Mouse (Mus musculus) MEL (cell line): ENCODE results near the gene Cdk15. TPM values are rescaled to one million over a fixed set of nuclear protein-coding genes. Genes with fewer than 3 reads are reported as not detected.
A peak's percentile ranks its signal among the peaks of the same experiment; 100 is the strongest.

Experiments used
- DNase-seq: peaks from one replicate; pipeline ENCODE4 v3.0.0; 2011; ENCODE audit warnings: low read depth, low spot score
- H3K27ac ChIP-seq: 2 replicates; pipeline ENCODE4 v1.5.1; 2012; ENCODE audit warnings: low read depth, mild to moderate bottlenecking, control low read depth, low read length, moderate library complexity; ENCODE audit not compliant: control insufficient read depth
- H3K27me3 ChIP-seq, 2 experiments: fragments of 150-350 bp in 1 of 2; sonication (generic) in 1 of 2; 2 replicates each; pipeline ENCODE4 v1.6.1; 2012; ENCODE audit warnings: low read length in 2 of 2, mild to moderate bottlenecking in 2 of 2, improper control_type of control experiment in 1 of 2, moderate library complexity in 1 of 2; ENCODE audit not compliant: insufficient read depth in 2 of 2, control insufficient read depth in 1 of 2
- H3K36me3 ChIP-seq, 2 experiments: 2 replicates each; pipeline ENCODE4 v1.6.1; 2012 to 2014; ENCODE audit warnings: low read length in 2 of 2, improper control_type of control experiment in 1 of 2, inconsistent platforms in 1 of 2, mild to moderate bottlenecking in 1 of 2; ENCODE audit not compliant: insufficient read depth in 2 of 2, control insufficient read depth in 1 of 2
- H3K4me1 ChIP-seq, 2 experiments: fragments of 150-350 bp in 1 of 2; sonication (generic) in 1 of 2; 2 replicates each; pipeline ENCODE4 v1.6.1; 2012; ENCODE audit warnings: low read length in 2 of 2, improper control_type of control experiment in 1 of 2, mild to moderate bottlenecking in 1 of 2; ENCODE audit not compliant: insufficient read depth in 2 of 2, control insufficient read depth in 1 of 2
- H3K4me3 ChIP-seq, 2 experiments: fragments of 150-350 bp in 1 of 2; sonication (generic) in 1 of 2; 2 replicates each; pipeline ENCODE4 v1.5.1; 2012; ENCODE audit warnings: low read depth in 2 of 2, low read length in 2 of 2, mild to moderate bottlenecking in 2 of 2, moderate library complexity in 2 of 2, control low read depth in 1 of 2, improper control_type of control experiment in 1 of 2; ENCODE audit not compliant: control insufficient read depth in 1 of 2, insufficient read depth in 1 of 2
- H3K79me2 ChIP-seq: 2 replicates; pipeline ENCODE4 v1.6.1; 2012; ENCODE audit warnings: mild to moderate bottlenecking, low read length, moderate library complexity; ENCODE audit not compliant: control insufficient read depth, poor library complexity, insufficient read depth
- H3K9ac ChIP-seq: 2 replicates; pipeline ENCODE4 v1.6.1; 2012; ENCODE audit warnings: low read depth, mild to moderate bottlenecking, control low read depth, low read length, moderate library complexity; ENCODE audit not compliant: control insufficient read depth, poor library complexity, severe bottlenecking
- H3K9me3 ChIP-seq: fragments of 150-350 bp; sonication (generic); replicated peaks from 2 replicates; pipeline ENCODE4 v1.6.1; 2012; ENCODE audit warnings: mild to moderate bottlenecking, low read length, improper control_type of control experiment, moderate library complexity; ENCODE audit not compliant: insufficient read depth
- BHLHE40 ChIP-seq: IDR thresholded peaks from 2 replicates; pipeline ENCODE4 v1.6.1; 2012; ENCODE audit warnings: low read depth, mild to moderate bottlenecking, inconsistent platforms, low read length, improper control_type of control experiment, borderline replicate concordance
- CHD1 ChIP-seq: IDR thresholded peaks from 2 replicates; pipeline ENCODE4 v1.6.1; 2012; ENCODE audit warnings: low read depth, mild to moderate bottlenecking, inconsistent platforms, low read length, improper control_type of control experiment
- CHD2 ChIP-seq: IDR thresholded peaks from 2 replicates; pipeline ENCODE4 v1.6.1; 2011; ENCODE audit warnings: low read length, improper control_type of control experiment
- CTCF ChIP-seq, 3 experiments: IDR thresholded peaks in 2 of 3; conservative IDR thresholded peaks in 1 of 3; 2 replicates each; pipeline ENCODE4 v1.5.1; 2011 to 2012; ENCODE audit warnings: low read length in 3 of 3, low read depth in 2 of 3, mild to moderate bottlenecking in 2 of 3, improper control_type of control experiment in 1 of 3, inconsistent platforms in 1 of 3, mixed read lengths in 1 of 3, moderate library complexity in 1 of 3; ENCODE audit not compliant: control insufficient read depth in 1 of 3, insufficient read depth in 1 of 3, poor library complexity in 1 of 3, severe bottlenecking in 1 of 3
- E2F4 ChIP-seq: IDR thresholded peaks from 2 replicates; pipeline ENCODE4 v1.6.1; 2011; ENCODE audit warnings: low read depth, low read length, improper control_type of control experiment, borderline replicate concordance
- ELF1 ChIP-seq: IDR thresholded peaks from 2 replicates; pipeline ENCODE4 v1.6.1; 2014; ENCODE audit warnings: low read depth, mild to moderate bottlenecking, inconsistent platforms, low read length, improper control_type of control experiment, moderate library complexity
- EP300 ChIP-seq, 2 experiments: IDR thresholded peaks; 2 replicates each; pipeline ENCODE4 v1.6.1; 2011; ENCODE audit warnings: improper control_type of control experiment in 2 of 2, low read length in 2 of 2, low read depth in 1 of 2, mild to moderate bottlenecking in 1 of 2
- ETS1 ChIP-seq: IDR thresholded peaks from 2 replicates; pipeline ENCODE4 v1.6.1; 2012; ENCODE audit warnings: low read depth, mild to moderate bottlenecking, inconsistent platforms, low read length, improper control_type of control experiment, moderate library complexity
- GATA1 ChIP-seq: IDR thresholded peaks from 2 replicates; pipeline ENCODE4 v1.6.1; 2011; ENCODE audit warnings: low read depth, low read length, improper control_type of control experiment
- HCFC1 ChIP-seq: IDR thresholded peaks from 2 replicates; pipeline ENCODE4 v1.6.1; 2012; ENCODE audit warnings: low read depth, mild to moderate bottlenecking, inconsistent platforms, low read length, improper control_type of control experiment, moderate library complexity
- KAT2A ChIP-seq: conservative IDR thresholded peaks from 2 replicates; pipeline ENCODE4 v1.6.1; 2012; ENCODE audit warnings: low read depth, low read length, improper control_type of control experiment, inconsistent platforms
- MAFK ChIP-seq: IDR thresholded peaks from 2 replicates; pipeline ENCODE4 v1.6.1; 2011; ENCODE audit warnings: low read depth, mild to moderate bottlenecking, low read length, improper control_type of control experiment, borderline replicate concordance
- MAZ ChIP-seq: IDR thresholded peaks from 2 replicates; pipeline ENCODE4 v1.6.1; 2012; ENCODE audit warnings: low read depth, mild to moderate bottlenecking, inconsistent platforms, low read length, improper control_type of control experiment
- MXI1 ChIP-seq: IDR thresholded peaks from 2 replicates; pipeline ENCODE4 v1.6.1; 2011; ENCODE audit warnings: mild to moderate bottlenecking, low read depth, low read length, improper control_type of control experiment
- MYB ChIP-seq: IDR thresholded peaks from 2 replicates; pipeline ENCODE4 v1.6.1; 2011; ENCODE audit warnings: mild to moderate bottlenecking, low read depth, low read length, improper control_type of control experiment
- NELFE ChIP-seq: IDR thresholded peaks from 2 replicates; pipeline ENCODE4 v1.6.1; 2011; ENCODE audit warnings: low read depth, low read length, improper control_type of control experiment
- POLR2A ChIP-seq, 2 experiments: IDR thresholded peaks; 2 replicates each; pipeline ENCODE4 v1.6.1; 2011 to 2012; ENCODE audit warnings: low read length in 2 of 2, mild to moderate bottlenecking in 2 of 2, control low read depth in 1 of 2, improper control_type of control experiment in 1 of 2, low read depth in 1 of 2, moderate library complexity in 1 of 2; ENCODE audit not compliant: control insufficient read depth in 1 of 2, insufficient read depth in 1 of 2, poor library complexity in 1 of 2
- POLR2AphosphoS2 ChIP-seq: IDR thresholded peaks from 2 replicates; pipeline ENCODE4 v1.6.1; 2011; ENCODE audit warnings: low read length, improper control_type of control experiment
- RAD21 ChIP-seq: IDR thresholded peaks from 2 replicates; pipeline ENCODE4 v1.6.1; 2011; ENCODE audit warnings: mild to moderate bottlenecking, low read depth, low read length, improper control_type of control experiment
- SIN3A ChIP-seq: IDR thresholded peaks from 2 replicates; pipeline ENCODE4 v1.6.1; 2012; ENCODE audit warnings: low read length, improper control_type of control experiment, inconsistent platforms
- SMC3 ChIP-seq: IDR thresholded peaks from 2 replicates; pipeline ENCODE4 v1.6.1; 2011; ENCODE audit warnings: low read depth, low read length, improper control_type of control experiment
- UBTF ChIP-seq: IDR thresholded peaks from 2 replicates; pipeline ENCODE4 v1.6.1; 2012; ENCODE audit warnings: low read depth, mild to moderate bottlenecking, inconsistent platforms, low read length, improper control_type of control experiment, moderate library complexity, borderline replicate concordance; ENCODE audit not compliant: insufficient read depth
- ZC3H11A ChIP-seq: IDR thresholded peaks from 2 replicates; pipeline ENCODE4 v1.6.1; 2012; ENCODE audit warnings: low read depth, mild to moderate bottlenecking, inconsistent platforms, low read length, improper control_type of control experiment
- ZKSCAN1 ChIP-seq: IDR thresholded peaks from 2 replicates; pipeline ENCODE4 v1.6.1; 2012; ENCODE audit warnings: low read depth, mild to moderate bottlenecking, inconsistent platforms, low read length, improper control_type of control experiment, moderate library complexity
- ZMIZ1 ChIP-seq: IDR thresholded peaks from 2 replicates; pipeline ENCODE4 v1.6.1; 2012; ENCODE audit warnings: low read depth, mild to moderate bottlenecking, inconsistent platforms, low read length, improper control_type of control experiment, moderate library complexity
- ZNF384 ChIP-seq: IDR thresholded peaks from 2 replicates; pipeline ENCODE4 v1.6.1; 2012; ENCODE audit warnings: low read depth, mild to moderate bottlenecking, inconsistent platforms, low read length, improper control_type of control experiment
- polyA plus RNA-seq, 2 experiments: library from polyadenylated mRNA; stranded (reverse) in 1 of 2; unstranded in 1 of 2; fragments of >175 nt in 1 of 2; fragments of >200 nt in 1 of 2; gene quantifications; 2 replicates each; pipeline versions ENCODE4 v1.2.1 to v1.2.4; 2012; ENCODE audit warnings: low replicate concordance in 2 of 2, low read depth in 1 of 2; ENCODE audit not compliant: insufficient read length in 2 of 2, insufficient read depth in 1 of 2, missing spikeins in 1 of 2
- total RNA-seq: library from RNA; depleted of rRNA; stranded (reverse); fragments of 300-350 nt; gene quantifications from 2 replicates; pipeline ENCODE4 v1.2.3, GENCODE M21; 2012

Gene Cdk15
- total and polyA plus RNA-seq, 3 experiments, result not detected

DNA sequence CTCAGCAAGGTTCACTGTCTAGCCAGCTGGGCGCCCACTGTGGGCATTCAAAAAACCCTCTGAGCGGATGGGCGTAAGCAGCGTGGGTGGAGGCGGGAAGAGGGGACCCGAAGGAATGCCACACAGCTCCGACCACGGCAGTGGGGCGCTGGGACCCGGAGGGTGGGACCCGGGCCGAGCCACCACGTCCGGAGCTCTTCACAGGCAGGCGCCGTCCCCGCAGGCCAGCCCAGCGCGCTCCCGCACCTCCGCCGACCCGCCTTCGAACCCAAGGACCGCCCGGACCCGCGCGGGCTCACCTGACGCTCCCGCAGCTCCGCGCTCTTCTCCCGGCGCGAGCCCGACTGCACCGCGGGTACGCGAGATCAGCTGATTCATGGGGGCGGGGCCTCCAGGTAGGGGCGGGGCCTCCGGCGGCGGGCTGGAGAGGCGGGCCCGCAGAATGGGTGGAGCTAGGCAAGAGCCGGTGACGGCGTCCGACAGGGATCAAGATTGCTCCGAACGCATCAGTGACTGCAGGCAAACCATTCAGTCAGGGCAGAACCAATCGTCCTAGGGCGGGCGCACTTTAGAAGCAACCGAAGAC lies 19.8 kb upstream of the Cdk15 start, which contains the start of gene Als2 (continued):
- TF ChIP-seq ZNF384 (no peak), ELF1 (no peak), HCFC1 (peak; percentile 80), MAFK (no peak), ZMIZ1 (no peak), E2F4 (no peak), SIN3A (peak; percentile 68), POLR2A (IDR thresholded peaks at IDR 0.05; ENCODE audit: control insufficient read depth in 1 of 2, insufficient read depth in 1 of 2, low read depth in 1 of 2, low read length in 2 of 2, poor library complexity in 1 of 2) (peak; percentile 71 to 89), CHD2 (no peak), SMC3 (peak; percentile 8; the same call in 1 of the 2 replicates), ZC3H11A (no peak), EP300 (IDR thresholded peaks at IDR 0.05; ENCODE audit: low read depth in 1 of 2, low read length in 2 of 2) (no peak), NELFE (peak; percentile 72), BHLHE40 (no peak), KAT2A (no peak), MYB (no peak), ZKSCAN1 (no peak), UBTF (no peak), ETS1 (peak; percentile 66), RAD21 (no peak), GATA1 (no peak), CHD1 (no peak)
- TF ChIP-seq, all 39 proteins: peak for 8

DNA sequence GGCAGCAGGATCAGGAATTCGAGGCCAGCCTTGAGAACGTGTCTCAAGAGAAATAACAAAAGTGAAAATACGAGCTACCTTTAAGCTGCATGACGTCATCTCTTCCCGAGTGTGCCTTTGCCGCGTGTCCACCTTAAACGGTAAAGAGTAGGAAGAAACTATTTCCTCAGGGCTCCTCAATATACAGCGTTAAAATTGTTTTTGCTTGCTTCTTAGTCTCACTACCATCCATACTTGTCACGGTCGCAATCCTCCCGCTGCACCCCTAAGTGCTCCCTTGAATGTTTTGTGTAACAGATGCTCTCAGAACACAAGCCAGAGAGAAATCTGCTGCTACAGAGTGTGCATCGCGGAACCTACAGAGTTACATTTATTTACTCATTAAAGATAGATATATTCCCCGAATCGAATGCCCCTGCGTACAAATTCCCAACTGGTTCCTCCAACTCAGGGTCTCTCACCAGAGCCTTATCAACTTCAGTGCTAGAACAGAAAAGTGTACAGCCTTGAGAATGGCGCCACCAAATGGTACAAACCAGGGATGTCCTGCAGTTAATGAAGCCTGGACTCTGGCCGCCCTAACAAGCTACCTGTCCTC lies 19.0 kb upstream of the Cdk15 start:
- Histone ChIP-seq H3K27ac (peak overlapping the region; percentile 32), H3K9me3 (no peaks in the 10 kb centered on the region), H3K27me3 (no peaks in the 10 kb centered on the region), H3K4me3 (peak overlapping the region; percentile 59 to 91), H3K79me2 (peaks cover 3% of the 10 kb centered on the region; the same call in 1 of the 2 replicates), H3K36me3 (no peaks in the 10 kb centered on the region), H3K4me1 (peaks cover 2 to 8% of the 10 kb centered on the region in 2 experiments; a peak in 2 of 4 replicates), H3K9ac (peak overlapping the region; percentile 58)
- peak; percentile 90 for DNase-seq
- no peak for TF ChIP-seq MAZ
- TF ChIP-seq ZNF384, result 0 out of 2 replicates have a peak, but pooled peaks have one; percentile 30
- TF ChIP-seq CHD2, result no peak
- peak; percentile 85 for TF ChIP-seq ZC3H11A
- TF ChIP-seq POLR2AphosphoS2, result no peak
- peak; percentile 50; the same call in 1 of the 2 replicates for TF ChIP-seq MXI1
- TF ChIP-seq SMC3, result peak; percentile 87
- peak; percentile 69; the same call in 1 of the 2 replicates for TF ChIP-seq SIN3A
- TF ChIP-seq GATA1, result peak; percentile 70
- TF ChIP-seq CTCF (IDR thresholded peaks at IDR 0.05 in 2 of 3, conservative IDR thresholded peaks at IDR 0.05 in 1 of 3; ENCODE audit: control insufficient read depth in 1 of 3, insufficient read depth in 1 of 3, low read depth in 2 of 3, low read length in 3 of 3, poor library complexity in 1 of 3, severe bottlenecking in 1 of 3), result peak; percentile 71 to 96 (median 73)
- peak; percentile 64; the same call in 1 of the 2 replicates for TF ChIP-seq E2F4
- TF ChIP-seq ETS1, result 0 out of 2 replicates have a peak, but pooled peaks have one; percentile 16
- peak; percentile 98 for TF ChIP-seq RAD21
